In the genomic region with DNA sequence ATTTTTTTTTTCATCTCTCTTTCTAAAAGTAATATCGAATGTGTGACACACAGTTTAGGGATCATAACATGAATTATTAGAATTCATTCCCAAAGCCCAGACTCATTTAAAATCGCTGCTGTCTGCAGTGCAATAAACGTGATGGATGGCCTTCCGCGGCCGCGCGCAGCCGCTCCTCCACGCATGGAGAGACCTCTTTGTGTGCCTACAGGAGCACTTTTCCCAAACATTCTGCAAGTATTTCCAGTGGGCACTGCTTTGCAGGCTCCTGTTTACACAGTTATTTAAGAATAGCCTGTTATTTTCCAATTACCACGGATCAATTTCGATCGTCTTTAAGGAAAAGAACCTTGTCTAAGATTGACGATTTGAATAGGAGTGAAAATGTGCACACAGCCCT, we compare ENCODE assay signal across 14 mouse cellular contexts.
A peak's percentile ranks its signal among the peaks of the same experiment; 100 is the strongest.
DNase-seq lines count a peak whose midpoint lies in the region; ATAC-seq lines count a peak whose summit lies in the region.
"Had no signal": no experiment of that assay in that cellular context is flagged by ENCODE, and none has a peak within 500 bp of the region (broad histone marks: within the 10 kb centered on the region; RNA-seq: fewer than 3 reads in every experiment).

No protein-coding gene starts in this region.

- no peak for ATAC-seq in midbrain, embryonic 13.5 days
- ATAC-seq in forebrain, embryonic 13.5 days: no peak

- H3K27me3 ChIP-seq in midbrain, embryonic 13.5 days: no peaks in the 10 kb centered on the region
- H3K27me3 ChIP-seq in forebrain, embryonic 13.5 days: no peaks in the 10 kb centered on the region
- H3K27me3 ChIP-seq: forebrain, embryonic 12.5 days had no signal

- H3K9me3 ChIP-seq in midbrain, embryonic 13.5 days: no peaks in the 10 kb centered on the region
- no peaks in the 10 kb centered on the region for H3K9me3 ChIP-seq in forebrain, embryonic 13.5 days (replicated peaks)
- H3K9me3 ChIP-seq: forebrain, embryonic 12.5 days had no signal

- peaks cover 24% of the 10 kb centered on the region for H3K4me1 ChIP-seq in midbrain, embryonic 13.5 days (replicated peaks)
- peaks cover 20% of the 10 kb centered on the region for H3K4me1 ChIP-seq in forebrain, embryonic 13.5 days

- no peak overlapping the region for H3K4me2 ChIP-seq in midbrain, embryonic 13.5 days (replicated peaks)
- H3K4me2 ChIP-seq in forebrain, embryonic 13.5 days: no peak overlapping the region
- H3K4me2 ChIP-seq: forebrain, embryonic 12.5 days; liver, embryonic 11.5 days had no signal

- peak; percentile 15 for DNase-seq in ovary, postnatal 36 days (ENCODE audit: low spot score)
- no peak for DNase-seq in ovary, postnatal 14 days (ENCODE audit: low spot score)
- peak; percentile 44 for DNase-seq in hindlimb bud, embryonic 11.5 days (ENCODE audit: extremely low spot score, low read depth, low spot score)
- DNase-seq in urinary bladder, postnatal 14 days (ENCODE audit: low spot score): no peak
- DNase-seq in right cerebral cortex, postnatal 14 days: no peak
- DNase-seq in right cerebral cortex, postnatal 10 days (ENCODE audit: low spot score in 2 of 2): no peak
- DNase-seq: cerebellum, postnatal 14 days; right cerebral cortex, adult 18-20 months; thymus, postnatal 36 days had no signal

- no peak overlapping the region for H3K9ac ChIP-seq in midbrain, embryonic 13.5 days (replicated peaks)
- H3K9ac ChIP-seq in forebrain, embryonic 13.5 days: no peak overlapping the region
- H3K9ac ChIP-seq: forebrain, embryonic 12.5 days had no signal

- peak overlapping the region; percentile 22; the same call in 1 of the 2 replicates for H3K27ac ChIP-seq in midbrain, embryonic 13.5 days
- no peak overlapping the region for H3K27ac ChIP-seq in forebrain, embryonic 13.5 days
- H3K27ac ChIP-seq: forebrain, embryonic 12.5 days; layer of hippocampus, adult 2 months had no signal

- 78% methylated on average over 14 of the region's 14 CpGs for WGBS in midbrain, embryonic 13.5 days
- WGBS in forebrain, embryonic 13.5 days: 79% methylated on average over 14 of the region's 14 CpGs

- no peaks in the 10 kb centered on the region for H3K36me3 ChIP-seq in midbrain, embryonic 13.5 days
- H3K36me3 ChIP-seq in forebrain, embryonic 13.5 days (ENCODE audit: poor library complexity, severe bottlenecking): no peaks in the 10 kb centered on the region
- H3K36me3 ChIP-seq: forebrain, embryonic 12.5 days had no signal

- H3K4me3 ChIP-seq in midbrain, embryonic 13.5 days (replicated peaks): no peak overlapping the region
- no peak overlapping the region for H3K4me3 ChIP-seq in forebrain, embryonic 13.5 days
- H3K4me3 ChIP-seq: forebrain, embryonic 12.5 days; layer of hippocampus, adult 2 months had no signal

Comparison
In these comparisons a context has a peak if more than half of its experiments do, and no peak if none do; other contexts are left out.
1. DNase-seq: peak in ovary, postnatal 36 days (single experiment) and hindlimb bud, embryonic 11.5 days (single experiment); none in ovary, postnatal 14 days (single experiment), urinary bladder, postnatal 14 days (single experiment), right cerebral cortex, postnatal 14 days (single experiment) and right cerebral cortex, postnatal 10 days (0 of 2).